Mouse (Mus musculus) G1E (cell line): ENCODE results near the gene Kcna5.

Experiments
- CTCF ChIP-seq: IDR thresholded peaks from 2 replicates; pipeline ENCODE4 v1.5.1; 2012; ENCODE audit warnings: low read depth, low read length, inconsistent platforms, mixed read lengths
- TAL1 ChIP-seq: conservative IDR thresholded peaks from 2 replicates; pipeline ENCODE4 v1.6.1; 2012; ENCODE audit warnings: low read depth, low read length, inconsistent platforms, mixed read lengths

DNA sequence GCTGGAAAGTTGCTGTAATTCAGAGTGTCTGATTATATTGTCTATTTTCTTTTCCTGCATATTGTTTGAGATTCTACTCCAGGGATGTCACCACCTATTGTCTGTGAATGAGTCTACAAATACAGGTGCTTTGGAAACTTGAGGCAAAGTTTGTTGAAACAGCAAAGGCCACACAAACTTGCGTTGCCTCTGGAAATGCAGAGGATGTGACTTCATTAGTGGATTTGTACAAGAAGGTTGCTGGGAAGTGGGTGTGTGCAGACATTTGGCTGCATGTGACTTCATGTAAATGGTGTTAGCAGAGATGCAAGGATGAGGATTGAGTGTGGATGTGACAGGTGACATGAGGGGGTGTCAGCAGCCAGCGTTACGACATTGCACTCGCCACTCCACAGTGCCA, 1.7 kb upstream of the Kcna5 start:
- TF ChIP-seq CTCF (no peak), TAL1 (no peak)
